Comparison of ENCODE assay signal across 14 mouse cellular contexts in genomic region chr6:84119731-84120530, GRCm38 (mm10).
DNase-seq lines count a peak whose midpoint lies in the region; ATAC-seq lines count a peak whose summit lies in the region.
"Had no signal": no experiment of that assay in that cellular context is flagged by ENCODE, and none has a peak within 500 bp of the region (broad histone marks: within the 10 kb centered on the region; RNA-seq: fewer than 3 reads in every experiment).

No protein-coding gene starts in this region.

- ATAC-seq in forebrain, embryonic 12.5 days (ENCODE audit: low FRiP score) = no peak
- ATAC-seq in limb, embryonic 11.5 days (ENCODE audit: insufficient number of reproducible peaks, low FRiP score, low TSS enrichment, low read depth) = no peak
- ATAC-seq: intestine, embryonic 16.5 days; liver, postnatal 0 days had no signal

- peaks cover 7% of the 10 kb centered on the region; the same call in 1 of the 2 replicates for H3K4me1 ChIP-seq in forebrain, embryonic 12.5 days
- peaks cover 8% of the 10 kb centered on the region for H3K4me1 ChIP-seq in limb, embryonic 11.5 days (ENCODE audit: control insufficient read depth, insufficient read depth, low read length)
- H3K4me1 ChIP-seq: neural tube, embryonic 12.5 days had no signal

- H3K9me3 ChIP-seq in forebrain, embryonic 12.5 days = no peaks in the 10 kb centered on the region
- no peaks in the 10 kb centered on the region for H3K9me3 ChIP-seq in limb, embryonic 11.5 days (ENCODE audit: control insufficient read depth, low read length)
- H3K9me3 ChIP-seq: heart, embryonic 15.5 days; neural tube, embryonic 12.5 days had no signal

- H3K9ac ChIP-seq in forebrain, embryonic 12.5 days = no peak overlapping the region
- no peak overlapping the region for H3K9ac ChIP-seq in limb, embryonic 11.5 days (ENCODE audit: low read length)
- H3K9ac ChIP-seq: heart, embryonic 15.5 days; liver, postnatal 0 days; neural tube, embryonic 12.5 days had no signal

- 63% methylated on average over 24 of the region's 24 CpGs for WGBS in forebrain, embryonic 12.5 days
- 60% methylated on average over 24 of the region's 24 CpGs for WGBS in limb, embryonic 11.5 days

- no peaks in the 10 kb centered on the region for H3K27me3 ChIP-seq in forebrain, embryonic 12.5 days
- H3K27me3 ChIP-seq in limb, embryonic 11.5 days (ENCODE audit: control insufficient read depth, insufficient read depth, low read length) = no peaks in the 10 kb centered on the region
- H3K27me3 ChIP-seq: heart, embryonic 15.5 days; neural tube, embryonic 12.5 days had no signal

- H3K4me3 ChIP-seq in forebrain, embryonic 12.5 days (replicated peaks) = no peak overlapping the region
- no peak overlapping the region for H3K4me3 ChIP-seq in limb, embryonic 11.5 days (ENCODE audit: low read depth, low read length)
- H3K4me3 ChIP-seq: heart, embryonic 15.5 days; neural tube, embryonic 12.5 days had no signal

- intact Hi-C loops in left cerebral cortex, postnatal 4 days (cut with DNase I) = no loop called here
- intact Hi-C loops in left cerebral cortex, postnatal 25 days (cut with DNase I) = no loop called here

- H3K4me2 ChIP-seq in forebrain, embryonic 12.5 days = no peak overlapping the region
- no peak overlapping the region for H3K4me2 ChIP-seq in limb, embryonic 11.5 days (ENCODE audit: low read depth, severe bottlenecking)
- H3K4me2 ChIP-seq: heart, embryonic 15.5 days; neural tube, embryonic 12.5 days had no signal

- H3K27ac ChIP-seq in forebrain, embryonic 12.5 days = 0 out of 2 replicates have a peak overlapping the region, but pooled peaks have one; percentile 13
- H3K27ac ChIP-seq in limb, embryonic 11.5 days (replicated peaks; ENCODE audit: low read depth, low read length) = 0 out of 2 replicates have a peak overlapping the region, but pooled peaks have one; percentile 43
- H3K27ac ChIP-seq: heart, embryonic 15.5 days; neural tube, embryonic 12.5 days; stomach, postnatal 0 days had no signal

- DNase-seq in cerebellum, postnatal 14 days = peak; percentile 51 to 69
- DNase-seq in cerebellum, adult 18-20 months = no peak
- peak; percentile 62 for DNase-seq in left cerebral cortex, postnatal 4 days
- DNase-seq in left cerebral cortex, postnatal 25 days (ENCODE audit: low spot score in 2 of 2) = no peak
- no peak for DNase-seq in limb, embryonic 11.5 days (ENCODE audit: low spot score)
- no peak for DNase-seq in urinary bladder, postnatal 14 days (ENCODE audit: low spot score)
- no peak for DNase-seq in testis, postnatal 10 days (ENCODE audit: low spot score)
- DNase-seq: liver, postnatal 0 days; right cerebral cortex, postnatal 25 days had no signal

- no peaks in the 10 kb centered on the region for H3K36me3 ChIP-seq in forebrain, embryonic 12.5 days (replicated peaks)
- H3K36me3 ChIP-seq in limb, embryonic 11.5 days (ENCODE audit: control insufficient read depth, insufficient read depth, low read length) = no peaks in the 10 kb centered on the region
- H3K36me3 ChIP-seq: heart, embryonic 15.5 days; neural tube, embryonic 12.5 days had no signal

Comparison
In these comparisons a context has a peak if more than half of its experiments do, and no peak if none do; other contexts are left out.
1. DNase-seq: peak in cerebellum, postnatal 14 days (2 of 2) and left cerebral cortex, postnatal 4 days (single experiment); none in cerebellum, adult 18-20 months (0 of 2), left cerebral cortex, postnatal 25 days (0 of 2), limb, embryonic 11.5 days (single experiment), urinary bladder, postnatal 14 days (single experiment) and testis, postnatal 10 days (single experiment).